Mouse (Mus musculus) urinary bladder, postnatal 36 days (tissue): Measurements from ENCODE around the gene Fgfr3.
A peak's percentile ranks its signal among the peaks of the same experiment; 100 is the strongest.

Experiments
- DNase-seq, 2 experiments: peaks; one replicate each; pipeline ENCODE4 v3.0.0; 2022; ENCODE audit warnings: low spot score in 2 of 2, mixed read lengths in 1 of 2

The Fgfr3 gene

DNA sequence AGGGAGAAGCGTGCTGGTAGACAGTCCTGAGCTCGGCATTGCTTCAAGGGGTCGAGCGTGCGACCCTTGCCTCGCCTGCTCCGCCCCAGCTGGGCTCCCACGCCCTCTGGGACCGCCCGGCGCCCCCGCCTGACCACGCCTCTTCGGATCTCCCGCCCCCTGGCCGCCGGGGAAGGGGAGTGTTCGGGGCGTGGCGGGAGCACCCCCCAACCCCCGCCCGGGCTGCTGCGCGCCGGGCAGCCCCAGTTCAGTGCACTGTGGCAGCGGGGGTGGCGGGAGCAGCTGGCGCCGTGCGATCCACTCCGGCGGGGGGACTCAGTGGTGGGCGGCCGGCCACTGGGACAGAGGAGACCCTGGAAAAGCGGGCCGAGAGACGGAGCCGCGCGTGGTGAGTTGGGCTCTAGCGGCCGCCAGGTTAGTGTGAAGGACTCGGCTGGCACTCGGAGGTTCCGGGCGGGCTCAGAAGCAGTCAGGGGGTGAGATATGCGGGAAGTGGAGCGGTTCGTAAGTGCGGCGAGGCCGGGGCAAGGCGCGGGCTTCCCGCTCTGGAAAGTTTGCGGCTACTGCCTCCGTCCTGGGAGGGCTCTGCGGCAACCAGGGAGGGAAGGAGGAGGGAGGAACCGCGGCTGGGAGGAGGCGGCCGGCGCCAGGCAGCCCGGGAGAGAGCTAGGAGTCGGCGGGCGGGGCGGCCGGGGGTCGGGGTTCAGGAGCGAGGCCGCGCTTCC lies at the start of gene Fgfr3:
Gene Fgfr3 (plus strand): TSS at position 134 of the 725 bp plus-strand sequence.
- DNase-seq, result peak; percentile 67 to 73

DNA sequence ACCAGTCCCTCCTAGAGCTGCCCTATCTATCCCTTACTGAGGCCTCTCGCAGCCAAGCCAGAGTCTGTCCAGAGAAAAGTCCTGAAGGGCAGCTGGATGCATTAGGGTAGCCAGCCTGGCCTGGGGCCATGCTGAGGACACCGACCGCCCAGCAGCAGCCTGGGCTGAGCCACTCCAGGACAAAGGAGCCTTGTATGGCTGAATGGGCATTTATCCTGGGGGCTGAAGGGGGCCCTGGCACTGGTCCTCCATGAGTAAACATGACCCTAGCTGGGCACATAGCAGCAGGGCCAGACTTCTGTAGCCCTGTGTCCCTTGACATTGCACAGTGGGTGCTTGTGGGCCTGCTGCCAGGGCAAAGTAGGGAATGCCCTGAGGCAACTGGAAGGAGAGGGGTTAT lies 47.0 kb upstream of the Fgfr3 start:
- DNase-seq, result no peak

DNA sequence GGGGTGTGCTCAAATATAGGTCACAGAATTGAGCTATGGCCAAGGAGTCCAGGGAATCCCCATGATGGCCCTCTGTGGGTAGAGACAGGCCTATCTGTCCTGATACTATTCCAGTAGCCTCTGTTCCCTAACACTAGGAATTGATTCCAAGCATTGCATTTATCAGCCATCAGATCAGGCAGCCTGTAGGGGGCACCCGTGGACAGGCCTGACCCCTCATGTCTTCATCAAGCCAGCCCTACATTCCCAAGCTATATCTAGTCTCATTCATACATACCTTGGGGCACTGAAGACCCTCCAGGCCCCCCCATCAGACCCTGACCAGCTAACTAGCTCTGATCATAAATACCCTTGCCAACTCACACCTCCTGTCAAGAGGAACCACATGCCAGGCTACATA lies 45.5 kb upstream of the Fgfr3 start:
- DNase-seq, result peak in 1 of 2 experiments; percentile 31

DNA sequence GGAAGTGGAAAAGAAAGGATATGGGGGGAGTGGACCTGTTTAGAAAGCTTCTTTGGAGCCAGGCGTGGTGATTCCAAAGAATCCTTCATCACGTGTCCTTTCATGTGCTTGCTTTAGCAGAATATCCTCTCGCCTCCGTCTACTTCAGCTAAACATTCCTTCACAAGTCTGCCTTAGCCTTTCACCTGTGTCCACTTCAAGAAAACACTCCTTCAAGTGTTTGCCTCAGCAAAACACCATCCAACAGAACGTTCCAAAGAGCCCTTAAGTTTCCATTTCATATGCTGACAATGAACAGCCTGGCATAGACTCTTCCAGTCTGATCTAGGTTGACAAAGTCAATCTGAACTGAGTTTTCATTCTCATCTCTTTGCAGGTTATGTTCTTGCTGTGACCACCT lies 43.2 kb upstream of the Fgfr3 start:
- DNase-seq, result no peak

DNA sequence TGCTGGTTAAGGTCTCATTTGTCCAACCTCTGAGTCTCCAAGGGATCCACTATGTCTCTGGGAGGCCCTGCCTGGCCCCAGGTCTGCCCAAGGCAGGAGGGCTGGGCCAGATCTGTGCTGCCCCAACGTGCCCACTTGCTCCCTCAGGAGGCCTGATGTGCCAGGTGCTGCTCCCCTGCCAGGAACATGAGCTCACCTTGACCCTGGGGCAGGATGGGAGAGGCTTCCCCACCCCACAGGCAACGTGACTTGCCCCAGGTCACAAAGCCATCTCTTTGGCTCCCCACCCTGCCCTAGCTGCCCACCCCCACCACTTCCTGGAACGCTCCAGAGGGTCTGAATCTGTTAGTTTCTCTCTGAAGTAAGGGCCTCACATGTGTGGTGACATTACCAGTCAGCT lies 40.4 kb upstream of the Fgfr3 start:
- DNase-seq, result no peak

DNA sequence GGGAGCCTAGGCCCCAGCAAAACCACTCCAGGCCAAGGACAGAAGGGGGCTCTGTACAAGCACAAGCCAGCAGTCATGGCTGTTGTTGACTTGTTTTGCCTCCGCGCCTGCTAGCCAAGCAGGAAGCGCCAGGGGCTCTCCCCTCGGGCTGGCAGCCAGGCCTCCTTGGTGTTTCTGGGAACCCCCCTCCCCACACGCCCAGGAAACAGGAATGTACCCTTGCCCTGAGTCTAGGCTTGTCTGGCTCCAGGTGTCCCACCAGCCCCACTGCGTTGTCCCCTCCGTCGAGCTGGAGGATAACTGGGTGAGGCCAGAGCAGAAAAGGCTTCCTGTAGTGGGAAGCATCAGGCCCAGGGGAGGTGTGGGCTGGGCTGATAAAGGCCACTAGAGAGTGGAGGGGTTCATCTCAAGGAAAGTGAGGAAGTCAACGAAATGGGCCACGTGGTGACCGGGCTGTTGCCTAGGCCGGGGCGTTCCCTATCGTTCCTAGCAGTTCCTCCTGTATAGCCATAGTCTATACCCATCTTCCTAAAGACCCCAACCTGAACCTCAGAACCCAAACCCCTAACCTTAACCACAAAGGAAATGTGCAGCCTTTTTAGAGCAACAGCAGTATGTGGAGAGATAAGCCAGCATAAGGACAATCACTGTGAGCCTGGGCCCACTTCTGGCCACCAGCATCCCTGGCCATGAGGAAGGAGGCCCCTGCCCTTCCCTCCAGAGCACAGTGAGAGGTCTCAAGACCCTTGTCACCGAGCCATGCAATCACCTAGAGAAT lies 39.7 kb upstream of the Fgfr3 start:
- no peak for DNase-seq

DNA sequence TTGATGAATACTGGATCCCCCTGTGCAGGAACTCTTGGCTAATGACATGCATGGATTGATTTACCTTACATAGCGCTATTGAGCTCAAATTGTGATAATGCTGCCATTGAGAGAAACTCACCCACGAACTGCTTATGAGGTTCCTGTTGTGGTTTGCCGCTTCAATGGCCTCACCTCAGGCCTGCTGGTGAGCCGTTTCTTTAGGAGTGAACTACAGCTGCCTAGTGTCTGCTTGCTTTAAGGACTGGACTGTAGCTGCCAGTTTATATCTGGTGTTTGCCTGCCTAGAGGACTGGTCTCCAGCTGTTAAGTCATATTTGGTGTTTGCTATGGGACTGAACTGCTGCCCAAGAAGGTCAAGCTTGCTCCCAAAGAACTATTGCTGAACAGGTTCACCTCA lies 38.5 kb upstream of the Fgfr3 start:
- no peak for DNase-seq

DNA sequence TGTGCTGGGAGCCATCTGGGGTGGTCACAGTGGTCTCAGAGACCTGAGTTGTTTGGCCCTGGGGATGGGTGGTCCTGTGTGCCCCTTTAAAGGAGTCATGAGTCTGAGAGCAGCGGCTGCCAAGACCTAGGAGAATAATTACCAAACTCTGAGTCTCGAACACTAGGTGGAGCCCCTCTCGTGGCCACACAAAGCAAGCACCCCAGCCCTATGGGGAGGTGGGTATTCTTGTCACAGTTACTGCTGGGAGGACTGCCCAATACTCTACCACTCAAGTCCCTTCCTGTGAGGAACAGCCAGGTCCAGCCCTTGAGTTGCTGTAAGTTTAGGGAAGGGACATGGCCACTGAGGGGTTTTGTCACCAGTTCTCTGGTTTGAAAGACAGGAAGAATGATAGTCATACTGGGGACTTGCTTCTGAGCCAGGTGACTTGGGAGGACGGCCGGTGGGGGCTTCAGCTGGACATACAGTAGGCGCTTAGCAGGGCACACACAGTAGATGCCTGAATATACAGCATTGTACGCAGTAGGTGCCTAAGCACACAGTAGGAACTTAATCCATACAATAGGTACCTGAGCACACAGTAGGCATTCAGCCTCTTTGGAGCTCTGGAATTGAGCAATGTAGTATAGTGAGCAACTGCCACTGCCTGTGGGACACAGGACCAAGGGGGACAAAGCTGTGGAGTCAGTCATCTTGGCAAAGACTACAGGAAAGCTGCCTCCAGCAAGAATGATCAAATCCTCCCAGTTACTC lies 37.4 kb upstream of the Fgfr3 start:
- peak; percentile 29 to 46 for DNase-seq

DNA sequence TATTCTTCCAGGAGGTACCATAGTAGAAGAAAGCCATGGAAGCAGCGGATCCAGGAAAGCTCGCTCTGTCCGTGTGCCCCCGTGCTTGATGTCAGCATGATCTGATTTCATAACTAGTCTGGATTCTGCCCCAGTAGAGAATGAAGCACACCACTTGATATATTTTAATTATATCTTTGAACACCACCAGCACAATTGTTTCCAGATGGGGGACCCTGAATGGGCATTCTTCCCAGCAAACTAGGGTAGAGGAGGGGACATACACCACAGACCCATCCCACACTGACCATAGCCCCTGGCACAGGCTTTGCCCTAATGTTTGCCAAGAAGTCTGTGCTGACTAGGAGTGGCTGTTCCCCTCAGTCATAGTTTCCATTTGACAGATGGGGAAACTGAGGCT lies 36.5 kb upstream of the Fgfr3 start:
- DNase-seq, result no peak

DNA sequence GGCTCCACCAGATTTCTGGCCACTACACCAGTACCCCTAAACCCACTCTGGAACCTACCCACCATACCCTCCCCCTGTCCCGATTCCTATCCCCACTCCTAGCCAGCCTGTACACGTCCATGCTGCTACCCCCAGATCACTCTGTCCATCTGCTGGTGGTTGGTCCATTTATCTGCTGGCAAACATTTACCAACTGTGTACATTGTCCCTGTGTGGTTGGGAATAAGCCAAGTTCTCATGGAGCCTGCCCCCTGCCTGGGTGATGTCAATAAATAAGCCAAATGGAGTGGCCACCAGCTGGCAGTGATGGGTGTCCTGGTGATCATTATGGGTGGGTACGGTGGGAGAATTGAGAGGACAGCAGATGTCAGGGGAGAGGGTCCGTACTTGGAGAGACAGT lies 34.3 kb upstream of the Fgfr3 start:
- DNase-seq, result no peak

DNA sequence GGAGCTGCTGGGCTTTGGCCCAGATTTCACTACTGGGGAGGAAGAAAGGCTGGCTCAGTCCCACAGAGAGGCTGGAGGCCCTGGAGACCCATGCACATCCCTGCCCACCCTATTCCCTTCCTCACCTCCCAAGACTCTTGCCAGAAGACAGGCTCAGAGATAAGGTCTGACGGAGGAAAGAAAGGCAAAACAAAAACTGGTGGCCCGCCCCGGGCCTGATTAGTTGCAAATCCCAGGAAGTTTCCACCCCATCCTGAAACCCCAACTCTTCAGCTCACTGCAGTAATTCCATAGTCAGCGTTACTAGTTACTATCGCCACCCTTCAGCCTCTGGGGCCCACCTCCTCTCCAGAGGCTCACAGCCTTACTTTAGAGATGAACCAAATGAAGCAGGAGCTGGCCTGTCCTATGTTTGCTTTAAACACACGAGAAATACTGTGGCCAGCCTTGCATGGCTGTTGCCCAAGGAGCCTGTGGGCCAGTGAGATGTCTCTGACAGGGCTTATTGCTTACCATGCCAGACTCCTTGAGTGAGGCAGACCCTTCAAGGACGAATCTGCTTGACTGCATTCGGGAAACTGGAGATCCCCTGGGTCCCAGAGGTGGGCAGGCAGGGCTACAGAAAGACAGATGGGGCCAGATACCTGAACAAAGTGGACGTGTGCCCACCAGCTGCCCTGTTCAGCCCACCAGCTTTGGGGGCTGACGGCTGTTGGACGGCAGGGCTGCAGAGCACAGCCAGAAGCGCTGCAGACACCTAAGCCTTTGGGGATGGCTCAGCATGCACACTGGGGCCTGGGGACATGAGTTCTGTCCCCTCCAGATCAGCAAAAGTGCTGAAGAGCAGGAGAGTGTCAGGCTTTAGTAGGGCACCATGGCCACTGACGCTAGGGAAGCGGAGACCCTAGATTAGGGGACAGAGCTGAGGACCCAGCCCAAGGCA lies 32.9 kb upstream of the Fgfr3 start:
- no peak for DNase-seq

DNA sequence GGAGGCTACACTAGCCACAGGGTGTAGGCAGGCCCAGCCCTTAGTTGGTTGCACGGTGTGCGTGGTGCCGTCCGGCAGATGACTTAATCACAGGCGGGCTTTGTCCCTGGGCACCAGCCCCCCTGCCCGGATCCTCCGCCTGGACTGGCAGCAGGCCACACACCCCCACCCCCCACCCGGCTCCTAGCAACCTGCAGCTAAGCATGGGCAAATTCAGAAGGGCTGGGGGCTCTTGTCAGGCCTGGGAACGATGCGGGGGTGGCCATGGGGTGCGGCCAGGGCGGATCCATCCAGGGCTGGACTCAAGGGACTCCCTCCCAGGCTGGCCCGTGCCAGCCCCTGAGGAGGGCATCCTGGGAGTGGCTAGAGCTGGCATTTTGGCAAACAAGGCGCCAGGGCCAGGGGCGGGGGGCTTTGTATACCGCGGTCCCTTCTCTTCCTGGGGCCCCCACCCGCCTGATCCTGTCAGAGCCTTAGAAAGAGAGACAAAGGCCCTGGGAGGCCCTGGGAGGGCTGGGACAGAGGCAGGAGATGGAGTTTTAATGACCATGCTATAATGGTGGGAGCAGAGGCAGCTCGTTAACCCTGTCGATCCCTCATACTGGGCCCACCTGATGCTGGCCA lies 32.1 kb upstream of the Fgfr3 start:
- no peak for DNase-seq

DNA sequence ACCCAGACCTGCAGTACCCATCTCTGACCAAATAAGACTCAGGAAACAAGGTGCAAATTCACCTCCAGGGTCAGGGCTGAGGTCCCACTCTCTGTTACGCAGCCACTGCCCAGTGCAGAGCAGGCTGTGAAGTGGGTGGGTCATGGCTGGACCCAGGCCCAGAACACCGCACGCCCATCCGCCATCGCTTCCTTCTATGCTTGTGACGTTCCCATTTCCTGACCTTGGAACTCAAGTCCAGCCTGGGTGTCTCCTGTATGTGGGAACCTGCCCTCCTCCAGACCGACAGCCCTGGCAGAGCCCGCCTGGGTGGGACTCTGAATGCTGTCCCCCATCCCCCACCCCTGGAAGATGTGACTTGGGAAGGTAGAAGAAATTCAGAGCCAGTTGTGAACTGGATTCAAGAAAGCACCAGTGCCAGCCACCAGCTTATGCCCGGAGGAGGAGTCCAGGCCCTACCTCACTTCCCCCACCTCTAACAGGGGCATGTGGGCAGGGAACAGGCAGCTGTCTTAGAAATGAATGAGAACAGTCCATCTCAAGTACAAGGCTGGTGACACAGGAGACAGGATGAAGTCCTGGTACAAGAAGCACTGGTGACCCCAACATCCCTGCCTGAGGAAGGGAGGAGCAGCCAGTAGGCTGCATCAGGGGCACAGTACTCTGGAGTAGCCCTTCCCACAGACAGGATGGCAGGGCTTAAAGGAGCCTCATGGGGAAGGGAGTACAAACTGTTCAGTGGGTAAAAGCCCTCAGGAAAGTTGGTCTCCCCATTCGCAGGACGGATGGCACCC lies 31.4 kb upstream of the Fgfr3 start:
- DNase-seq, result peak in 1 of 2 experiments; percentile 40

DNA sequence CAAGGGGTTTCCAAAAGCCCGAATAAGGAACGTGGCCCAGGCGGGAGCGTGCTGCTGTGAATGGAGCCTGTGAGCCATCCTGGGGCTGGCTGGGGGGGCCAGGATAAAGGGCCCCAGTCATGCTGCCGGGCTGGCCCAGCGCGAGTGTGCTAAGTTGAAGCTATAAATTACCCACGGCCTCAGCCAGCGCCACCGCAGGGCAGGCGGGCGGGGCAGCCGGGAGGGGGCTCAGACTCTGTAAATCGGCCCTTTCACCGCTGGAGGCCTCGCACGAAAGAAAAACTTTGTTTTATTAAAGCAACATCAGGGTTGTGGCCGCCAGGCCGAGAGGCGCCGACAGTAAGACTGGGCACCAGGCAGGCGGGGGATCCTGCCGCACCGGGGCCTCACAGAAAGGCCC lies 29.1 kb upstream of the Fgfr3 start:
- DNase-seq, result peak in 1 of 2 experiments; percentile 66

DNA sequence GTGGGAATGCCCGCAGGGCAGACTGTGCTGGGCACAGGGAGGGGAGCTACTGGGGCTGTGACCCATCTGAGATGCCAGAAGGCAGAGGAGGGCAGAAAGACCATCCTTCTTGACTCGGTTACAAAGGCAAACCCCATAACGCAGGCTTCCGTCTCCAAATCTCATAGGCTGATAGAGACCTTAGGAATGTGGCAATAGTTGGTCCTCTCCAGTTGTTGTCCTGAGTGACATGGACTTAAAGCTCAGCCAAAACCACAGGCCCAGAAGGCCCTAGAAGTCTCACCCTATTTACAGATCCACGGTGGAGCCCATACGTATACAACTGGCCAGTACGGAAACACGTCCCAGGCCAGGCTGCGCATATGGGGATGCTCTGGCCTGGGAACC lies 27.0 kb upstream of the Fgfr3 start:
- no peak for DNase-seq

DNA sequence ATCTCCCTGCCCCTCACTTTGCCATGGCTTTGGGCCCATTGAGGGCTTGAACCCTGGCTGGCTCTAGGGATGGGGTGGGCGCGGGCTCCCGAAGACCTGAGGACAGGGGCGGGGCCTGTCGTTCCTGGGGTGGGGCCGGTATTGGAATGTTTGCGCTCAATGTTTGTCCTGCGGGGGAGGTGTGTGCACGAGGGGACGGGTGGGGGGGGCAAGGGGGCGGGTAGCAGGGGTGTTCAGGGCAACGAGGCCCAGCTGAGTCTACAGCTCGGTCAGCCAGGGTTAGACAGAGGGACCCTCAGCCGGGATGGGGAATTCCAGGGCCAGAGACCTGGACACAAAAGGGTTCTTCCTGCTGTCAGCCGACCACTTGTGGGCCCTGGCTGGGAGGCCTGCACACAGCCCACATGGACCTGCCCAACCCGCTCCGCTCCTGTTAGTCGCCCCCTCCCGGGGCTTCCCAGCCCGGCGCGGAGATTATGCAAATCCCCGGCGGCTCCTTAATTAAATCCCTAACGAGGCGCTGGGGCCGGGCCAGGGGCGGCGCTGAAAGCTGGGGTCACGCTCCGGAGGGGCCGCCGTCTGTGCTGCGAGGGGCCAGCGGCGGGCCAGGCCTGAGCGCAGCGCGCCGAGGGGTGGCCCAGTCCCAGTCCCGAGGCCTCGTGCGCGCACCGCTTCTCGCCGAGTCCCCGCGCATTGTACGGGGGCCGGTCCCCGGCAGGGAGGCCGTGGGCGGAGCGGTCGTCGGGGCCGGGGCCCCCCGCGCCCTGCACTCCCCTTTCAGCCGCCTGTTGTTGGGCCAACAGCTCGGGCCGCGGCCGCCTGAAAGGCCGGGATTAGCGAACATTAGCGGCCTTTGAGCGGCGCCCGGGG lies 26.4 kb upstream of the Fgfr3 start:
- peak; percentile 49 to 51 for DNase-seq

DNA sequence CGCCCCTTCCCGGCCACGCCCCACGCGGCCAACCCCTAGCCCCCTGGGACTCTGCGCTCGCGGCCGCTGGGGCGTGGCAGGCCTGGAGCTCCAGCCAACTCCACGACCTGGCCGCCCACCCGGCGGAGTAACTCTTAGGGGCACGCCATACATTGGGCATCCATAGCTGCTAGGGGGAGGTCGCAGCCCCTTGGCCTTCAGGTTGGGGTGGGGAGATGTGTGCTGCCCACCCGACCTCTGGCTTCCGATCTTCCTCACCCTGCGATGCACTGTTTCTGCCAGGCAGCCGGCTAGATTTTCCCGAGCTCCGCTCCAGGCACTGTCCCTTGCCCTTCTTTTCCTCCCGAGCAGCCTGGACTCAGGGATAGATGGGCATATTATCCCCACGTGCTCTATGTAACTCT lies 25.8 kb upstream of the Fgfr3 start:
- no peak for DNase-seq

DNA sequence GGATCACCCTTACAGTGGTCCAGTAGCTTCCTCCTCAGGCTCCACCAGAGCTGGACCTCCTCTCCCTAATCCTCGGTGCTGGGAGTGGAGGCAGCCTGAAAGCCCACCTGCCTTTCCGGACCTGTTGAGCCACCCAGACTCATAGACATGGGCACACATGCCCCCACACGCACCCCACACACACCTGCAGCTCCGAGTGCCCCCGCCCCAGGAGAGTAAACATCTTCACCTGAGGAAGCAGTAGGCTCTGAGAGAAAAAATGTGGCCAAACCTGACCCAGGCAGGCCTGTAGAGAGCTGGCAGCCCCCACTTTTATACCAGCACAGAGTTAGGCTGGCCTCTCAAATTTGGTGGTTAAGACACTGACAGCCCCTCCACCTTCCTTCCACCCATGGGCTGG lies 25.0 kb upstream of the Fgfr3 start:
- peak; percentile 62 to 72 for DNase-seq

DNA sequence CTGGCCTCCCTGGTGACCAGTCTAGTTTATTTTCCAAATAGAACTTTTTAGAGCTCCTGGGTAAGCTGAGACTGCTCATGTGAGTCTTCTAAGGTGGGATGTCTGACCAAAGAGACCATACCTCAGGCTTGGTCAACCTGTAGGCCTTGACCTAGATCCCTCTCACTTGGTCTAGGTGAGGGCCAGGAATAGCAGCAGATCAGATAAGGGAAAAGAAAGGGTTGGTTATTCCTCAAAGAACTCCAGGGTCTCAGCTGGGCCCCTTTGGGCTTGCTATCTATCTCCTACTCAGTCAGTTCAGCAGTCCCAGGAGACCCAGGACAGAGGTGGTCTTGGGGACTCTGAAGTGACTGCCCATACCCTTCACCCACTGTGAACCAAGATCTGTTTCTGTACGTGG lies 23.9 kb upstream of the Fgfr3 start:
- no peak for DNase-seq
